Mouse (Mus musculus) central nervous system, embryonic 14 days (tissue): Measurements from ENCODE around the gene E330017A01Rik. TPM values are rescaled to one million over a fixed set of nuclear protein-coding genes. Genes with fewer than 3 reads are reported as not detected.

ENCODE experiments used
- polyA plus RNA-seq: library from polyadenylated mRNA; depleted of rRNA; stranded (reverse); fragments of >200 nt; gene quantifications from 2 replicates; pipeline ENCODE4 v1.2.3, GENCODE M21; 2012; rRNA removed

The E330017A01Rik gene
- polyA plus RNA-seq: 0.05 and 0.09 TPM in 2 replicates

GRCm38 (mm10) chr16:58638689-58639175 is at the start of gene E330017A01Rik:
E330017A01Rik (minus strand) TSS chr16:58638739.

GRCm38 (mm10) chr16:58669917-58670630 is 31.5 kb upstream of the E330017A01Rik start, which contains the start of gene Cpox:
Cpox (plus strand) TSS chr16:58670292.

GRCm38 (mm10) chr16:58616878-58617277 is 21.7 kb downstream of the E330017A01Rik start, which contains the start of gene Gm813:
Gm813 (minus strand) TSS chr16:58616978.

Other genes starting within 250 kb of the E330017A01Rik start
- 26.0 and 26.4 TPM in 2 replicates for gene Dcbld2, start 230.3 kb downstream of the E330017A01Rik start, polyA plus RNA-seq
- 7.0 and 7.6 TPM in 2 replicates for gene St3gal6, start 114.5 kb downstream of the E330017A01Rik start, polyA plus RNA-seq
- gene Gm813, start 21.8 kb downstream of the E330017A01Rik start, polyA plus RNA-seq: not detected in 2 replicates
- 11.1 and 13.3 TPM in 2 replicates for gene Cpox, start 31.6 kb upstream of the E330017A01Rik start, polyA plus RNA-seq
- 0.13 and 0.15 TPM in 2 replicates for gene Gpr15, start 80.3 kb upstream of the E330017A01Rik start, polyA plus RNA-seq
- 98.9 and 102 TPM in 2 replicates for gene Cldnd1, start 89.2 kb upstream of the E330017A01Rik start, polyA plus RNA-seq
- not detected in 2 replicates for gene Olfr172, start 124.4 kb upstream of the E330017A01Rik start, polyA plus RNA-seq
- gene Olfr173, start 161.5 kb upstream of the E330017A01Rik start, polyA plus RNA-seq: not detected in 2 replicates
- not detected in 2 replicates for gene Olfr175-ps1, start 188.0 kb upstream of the E330017A01Rik start, polyA plus RNA-seq
- gene Olfr177, start 236.0 kb upstream of the E330017A01Rik start, polyA plus RNA-seq: not detected in 2 replicates